8 mouse cellular contexts compared by ENCODE assay signal in genomic region chr14:34363490-34364253, GRCm38 (mm10). TPM values are rescaled to one million over a fixed set of nuclear protein-coding genes. Genes with fewer than 3 reads are reported as not detected.
DNase-seq lines count a peak whose midpoint lies in the region; ATAC-seq and TF ChIP-seq lines count a peak whose summit lies in the region.

No protein-coding gene starts in this region.

- H3K4me2 ChIP-seq in heart, embryonic 14.5 days (ENCODE audit: low read length) = peak overlapping the region; percentile 95
- peak overlapping the region; percentile 85 for H3K4me2 ChIP-seq in kidney, postnatal 0 days (ENCODE audit: low read length)
- H3K4me2 ChIP-seq in liver, embryonic 15.5 days = peak overlapping the region; percentile 61

- H3K9ac ChIP-seq in heart, embryonic 14.5 days (ENCODE audit: low read length) = peak overlapping the region; percentile 68
- peak overlapping the region; percentile 31 for H3K9ac ChIP-seq in kidney, postnatal 0 days (ENCODE audit: low read depth, low read length)
- H3K9ac ChIP-seq in liver, embryonic 15.5 days = 0 out of 2 replicates have a peak overlapping the region, but pooled peaks have one; percentile 15

- 3% methylated on average over 32 of the region's 32 CpGs for WGBS in forebrain, embryonic 10.5 days
- 3% methylated on average over 32 of the region's 32 CpGs for WGBS in heart, embryonic 14.5 days
- 2% methylated on average over 32 of the region's 32 CpGs for WGBS in kidney, postnatal 0 days
- WGBS in liver, embryonic 15.5 days (ENCODE audit: insufficient replicate concordance) = 11% methylated on average over 32 of the region's 32 CpGs

- H3K36me3 ChIP-seq in forebrain, embryonic 10.5 days (replicated peaks) = no peaks in the 10 kb centered on the region
- H3K36me3 ChIP-seq in heart, embryonic 14.5 days (ENCODE audit: control insufficient read depth, insufficient read depth, low read length) = no peaks in the 10 kb centered on the region
- H3K36me3 ChIP-seq in kidney, postnatal 0 days (ENCODE audit: insufficient read depth, low read length) = no peaks in the 10 kb centered on the region
- no peaks in the 10 kb centered on the region for H3K36me3 ChIP-seq in liver, embryonic 15.5 days (replicated peaks)

- 0 out of 2 replicates have a peak, but pooled peaks cover 6% of the 10 kb centered on the region for H3K9me3 ChIP-seq in forebrain, embryonic 10.5 days
- no peaks in the 10 kb centered on the region for H3K9me3 ChIP-seq in heart, embryonic 14.5 days (ENCODE audit: control insufficient read depth, low read length)
- H3K9me3 ChIP-seq in kidney, postnatal 0 days (replicated peaks; ENCODE audit: low read length) = no peaks in the 10 kb centered on the region
- H3K9me3 ChIP-seq in liver, embryonic 15.5 days (replicated peaks) = no peaks in the 10 kb centered on the region

- peak overlapping the region; percentile 72 for H3K27ac ChIP-seq in bone marrow macrophage, adult 2 months (ENCODE audit: insufficient read depth, low read depth, low read length)
- peak overlapping the region; percentile 71 for H3K27ac ChIP-seq in forebrain, embryonic 10.5 days
- H3K27ac ChIP-seq in heart, embryonic 14.5 days (replicated peaks in 1 of 2; ENCODE audit: control insufficient read depth in 1 of 2, insufficient read depth in 1 of 2, low read depth in 2 of 2, low read length in 2 of 2) = no peak overlapping the region
- H3K27ac ChIP-seq in kidney, postnatal 0 days = no peak overlapping the region
- no peak overlapping the region for H3K27ac ChIP-seq in liver, embryonic 15.5 days (replicated peaks)

- peak; percentile 36 to 61 for DNase-seq in CD8-positive naive resting alpha-beta T cell, adult 2 months (ENCODE audit: low read depth in 2 of 2, low spot score in 2 of 2)
- DNase-seq in forebrain, embryonic 10.5 days (ENCODE audit: extremely low spot score, low spot score) = peak; percentile 50
- peak; percentile 81 for DNase-seq in kidney, postnatal 0 days (ENCODE audit: low spot score)
- DNase-seq in natural killer cell, adult 2 months (ENCODE audit: low spot score in 2 of 2) = peak; percentile 53 to 54
- peak; percentile 20 for DNase-seq in thymus, postnatal 25 days

- TF ChIP-seq CTCF in bone marrow macrophage, adult 2 months (IDR thresholded peaks at IDR 0.05; ENCODE audit: low read depth, low read length) = peak; percentile 39; the same call in 1 of the 2 replicates
- TF ChIP-seq CTCF in kidney, postnatal 0 days (IDR thresholded peaks at IDR 0.05; ENCODE audit: low read depth) = peak; percentile 56

- peak overlapping the region; percentile 55 for H3K4me3 ChIP-seq in bone marrow macrophage, adult 2 months (ENCODE audit: insufficient read depth, low read length)
- peak overlapping the region; percentile 57 for H3K4me3 ChIP-seq in forebrain, embryonic 10.5 days
- H3K4me3 ChIP-seq in heart, embryonic 14.5 days (ENCODE audit: control insufficient read depth in 1 of 2, insufficient read depth in 1 of 2, low read depth in 1 of 2, low read length in 2 of 2) = peak overlapping the region; percentile 50 to 62
- H3K4me3 ChIP-seq in kidney, postnatal 0 days (replicated peaks; ENCODE audit: low read depth, low read length) = peak overlapping the region; percentile 39
- H3K4me3 ChIP-seq in liver, embryonic 15.5 days (replicated peaks) = peak overlapping the region; percentile 25

- TF ChIP-seq POLR2A in bone marrow macrophage, adult 2 months (IDR thresholded peaks at IDR 0.05; ENCODE audit: borderline replicate concordance, low read depth, low read length) = no peak

- H3K27me3 ChIP-seq in forebrain, embryonic 10.5 days (ENCODE audit: poor library complexity, severe bottlenecking) = peaks cover 35% of the 10 kb centered on the region
- H3K27me3 ChIP-seq in heart, embryonic 14.5 days (ENCODE audit: control insufficient read depth, insufficient read depth, low read length) = 0 out of 2 replicates have a peak, but pooled peaks cover 3% of the 10 kb centered on the region
- H3K27me3 ChIP-seq in kidney, postnatal 0 days (ENCODE audit: insufficient read depth, low read length) = no peaks in the 10 kb centered on the region
- no peaks in the 10 kb centered on the region for H3K27me3 ChIP-seq in liver, embryonic 15.5 days

- ATAC-seq in heart, embryonic 14.5 days (ENCODE audit: insufficient number of reproducible peaks, insufficient read depth, low FRiP score, low read depth) = peak; percentile 74
- peak; percentile 81 for ATAC-seq in kidney, postnatal 0 days (replicated peaks; ENCODE audit: low FRiP score, low read depth)
- peak; percentile 53; the same call in 1 of the 2 replicates for ATAC-seq in liver, embryonic 15.5 days (ENCODE audit: insufficient read depth)

- H3K4me1 ChIP-seq in bone marrow macrophage, adult 2 months (ENCODE audit: control insufficient read depth, insufficient read depth, low read length) = peaks cover 7% of the 10 kb centered on the region
- peaks cover 24% of the 10 kb centered on the region for H3K4me1 ChIP-seq in forebrain, embryonic 10.5 days
- peaks cover 2 to 5% of the 10 kb centered on the region in 2 experiments; a peak in 2 of 4 replicates for H3K4me1 ChIP-seq in heart, embryonic 14.5 days (ENCODE audit: control insufficient read depth in 2 of 2, insufficient read depth in 2 of 2, low read length in 2 of 2)
- no peaks in the 10 kb centered on the region for H3K4me1 ChIP-seq in kidney, postnatal 0 days (replicated peaks; ENCODE audit: insufficient read depth, low read length)
- peaks cover 19% of the 10 kb centered on the region; the same call in 1 of the 2 replicates for H3K4me1 ChIP-seq in liver, embryonic 15.5 days (replicated peaks)

RNA-seq across cellular contexts. Expression of gene Fam25c, which starts 8.4 kb away (rescaled TPM):
- polyA plus RNA-seq in bone marrow macrophage, adult 2 months (2012; ENCODE audit: insufficient read depth, insufficient read length, missing spikeins) = not detected in 2 replicates
- not detected in 2 replicates for polyA plus RNA-seq in forebrain, embryonic 10.5 days (2016; fragmentation: Nextera tagmentation; extraction: Ambion mirVana)
- not detected in 2 replicates for polyA plus RNA-seq in heart, embryonic 14.5 days (2014; fragmentation: Nextera tagmentation; extraction: Ambion mirVana)
- 8.1 and 15.2 TPM in 2 replicates for polyA plus RNA-seq in kidney, postnatal 0 days (2015; fragmentation: Nextera tagmentation; extraction: Ambion mirVana)
- polyA plus RNA-seq in liver, embryonic 15.5 days (2015; fragmentation: Nextera tagmentation; extraction: Ambion mirVana) = 0.25 and 0.33 TPM in 2 replicates

RNA-seq across cellular contexts. Expression of gene Sncg, which starts 10.9 kb away (rescaled TPM):
- not detected in 2 replicates for polyA plus RNA-seq in bone marrow macrophage, adult 2 months (2012; ENCODE audit: insufficient read depth, insufficient read length, missing spikeins)
- 1.3 and 2.2 TPM in 2 replicates for polyA plus RNA-seq in forebrain, embryonic 10.5 days (2016; fragmentation: Nextera tagmentation; extraction: Ambion mirVana)
- 2.0 and 4.3 TPM in 2 replicates for polyA plus RNA-seq in heart, embryonic 14.5 days (2014; fragmentation: Nextera tagmentation; extraction: Ambion mirVana)
- polyA plus RNA-seq in kidney, postnatal 0 days (2015; fragmentation: Nextera tagmentation; extraction: Ambion mirVana) = 5.3 and 5.5 TPM in 2 replicates
- polyA plus RNA-seq in liver, embryonic 15.5 days (2015; fragmentation: Nextera tagmentation; extraction: Ambion mirVana) = 0.21 and 0.41 TPM in 2 replicates

RNA-seq across cellular contexts. Expression of gene Mmrn2, which starts 11.6 kb away (rescaled TPM):
- polyA plus RNA-seq in bone marrow macrophage, adult 2 months (2012; ENCODE audit: insufficient read depth, insufficient read length, missing spikeins) = not detected in 2 replicates
- polyA plus RNA-seq in forebrain, embryonic 10.5 days (2016; fragmentation: Nextera tagmentation; extraction: Ambion mirVana) = 6.2 and 6.7 TPM in 2 replicates
- polyA plus RNA-seq in heart, embryonic 14.5 days (2014; fragmentation: Nextera tagmentation; extraction: Ambion mirVana) = 28.8 and 31.7 TPM in 2 replicates
- polyA plus RNA-seq in kidney, postnatal 0 days (2015; fragmentation: Nextera tagmentation; extraction: Ambion mirVana) = 16.2 and 17.1 TPM in 2 replicates
- polyA plus RNA-seq in liver, embryonic 15.5 days (2015; fragmentation: Nextera tagmentation; extraction: Ambion mirVana) = 2.6 and 2.8 TPM in 2 replicates

RNA-seq across cellular contexts. Expression of gene Glud1, which starts 53.1 kb away (rescaled TPM):
- polyA plus RNA-seq in bone marrow macrophage, adult 2 months (2012; ENCODE audit: insufficient read depth, insufficient read length, missing spikeins) = 181 and 197 TPM in 2 replicates
- 63.9 and 65.8 TPM in 2 replicates for polyA plus RNA-seq in forebrain, embryonic 10.5 days (2016; fragmentation: Nextera tagmentation; extraction: Ambion mirVana)
- 65.4 and 68.0 TPM in 2 replicates for polyA plus RNA-seq in heart, embryonic 14.5 days (2014; fragmentation: Nextera tagmentation; extraction: Ambion mirVana)
- polyA plus RNA-seq in kidney, postnatal 0 days (2015; fragmentation: Nextera tagmentation; extraction: Ambion mirVana) = 160 and 161 TPM in 2 replicates
- polyA plus RNA-seq in liver, embryonic 15.5 days (2015; fragmentation: Nextera tagmentation; extraction: Ambion mirVana) = 142 and 159 TPM in 2 replicates

RNA-seq across cellular contexts. Expression of gene Shld2, which starts 53.4 kb away (rescaled TPM):
- polyA plus RNA-seq in bone marrow macrophage, adult 2 months (2012; ENCODE audit: insufficient read depth, insufficient read length, missing spikeins) = 5.0 and 7.1 TPM in 2 replicates
- 8.4 and 9.8 TPM in 2 replicates for polyA plus RNA-seq in forebrain, embryonic 10.5 days (2016; fragmentation: Nextera tagmentation; extraction: Ambion mirVana)
- polyA plus RNA-seq in heart, embryonic 14.5 days (2014; fragmentation: Nextera tagmentation; extraction: Ambion mirVana) = 7.1 and 7.3 TPM in 2 replicates
- 11.5 and 11.8 TPM in 2 replicates for polyA plus RNA-seq in kidney, postnatal 0 days (2015; fragmentation: Nextera tagmentation; extraction: Ambion mirVana)
- 7.1 and 8.4 TPM in 2 replicates for polyA plus RNA-seq in liver, embryonic 15.5 days (2015; fragmentation: Nextera tagmentation; extraction: Ambion mirVana)

Comparison
In these comparisons a context has a peak if more than half of its experiments do, and no peak if none do; other contexts are left out.
1. DNase-seq: peak in every context shown above with its lines; median percentile 81 in kidney, postnatal 0 days; 54 in natural killer cell, adult 2 months; 50 in forebrain, embryonic 10.5 days; 48 in CD8-positive naive resting alpha-beta T cell, adult 2 months; 20 in thymus, postnatal 25 days.
2. H3K27ac ChIP-seq: peak in bone marrow macrophage, adult 2 months (single experiment) and forebrain, embryonic 10.5 days (single experiment); none in heart, embryonic 14.5 days (0 of 2), kidney, postnatal 0 days (single experiment) and liver, embryonic 15.5 days (single experiment).
3. H3K9ac ChIP-seq: peak in every context shown above with its lines; median percentile 68 in heart, embryonic 14.5 days; 31 in kidney, postnatal 0 days; 15 in liver, embryonic 15.5 days.
4. Peak in every context shown above with its lines, with median percentiles within 50 percentile points of each other: H3K4me3 ChIP-seq, ATAC-seq and H3K4me2 ChIP-seq.